Mouse (Mus musculus) embryonic facial prominence, embryonic 14.5 days (tissue): ENCODE results near the gene Sycn. TPM values are rescaled to one million over a fixed set of nuclear protein-coding genes. Genes with fewer than 3 reads are reported as not detected.

ENCODE experiments used
- ATAC-seq: fragments of 200-750 bp; cut with Nextera tagmentation; 2 replicates; pipeline ENCODE4 v1.8.0; 2017; ENCODE audit warnings: low read depth, moderate number of reproducible peaks, moderate TSS enrichment
- DNase-seq: peaks from one replicate; pipeline ENCODE4 v3.0.0-alpha.2; 2015; ENCODE audit warnings: low spot score
- H3K27ac ChIP-seq: fragments of 300-500 bp; sonication (generic); replicated peaks from 2 replicates; pipeline ENCODE4 v1.5.1; 2014; ENCODE audit warnings: low read depth, mild to moderate bottlenecking, low read length, moderate library complexity
- H3K27me3 ChIP-seq: fragments of 300-500 bp; sonication (generic); replicated peaks from 2 replicates; pipeline ENCODE4 v1.6.1; 2014; ENCODE audit warnings: low read length; ENCODE audit not compliant: control insufficient read depth, insufficient read depth
- H3K36me3 ChIP-seq: fragments of 300-500 bp; sonication (generic); 2 replicates; pipeline ENCODE4 v1.6.1; 2014; ENCODE audit warnings: low read length, mixed read lengths; ENCODE audit not compliant: control insufficient read depth, insufficient read depth
- H3K4me1 ChIP-seq: fragments of 300-500 bp; sonication (generic); 2 replicates; pipeline ENCODE4 v1.6.1; 2014; ENCODE audit warnings: antibody characterized with exemption, low read length; ENCODE audit not compliant: control insufficient read depth, insufficient read depth
- H3K4me2 ChIP-seq: fragments of 300-500 bp; sonication (generic); 2 replicates; pipeline ENCODE4 v1.6.1; 2014; ENCODE audit warnings: low read depth, mild to moderate bottlenecking, low read length, moderate library complexity, mixed read lengths
- H3K4me3 ChIP-seq: fragments of 300-500 bp; sonication (generic); 2 replicates; pipeline ENCODE4 v1.5.1; 2014; ENCODE audit warnings: low read depth, mild to moderate bottlenecking, low read length
- H3K9ac ChIP-seq: fragments of 300-500 bp; sonication (generic); 2 replicates; pipeline ENCODE4 v1.6.1; 2014; ENCODE audit warnings: low read depth, mild to moderate bottlenecking, low read length, moderate library complexity, mixed read lengths
- H3K9me3 ChIP-seq: fragments of 300-500 bp; sonication (generic); 2 replicates; pipeline ENCODE4 v1.6.1; 2016; ENCODE audit warnings: low read length; ENCODE audit not compliant: control insufficient read depth
- WGBS: fragments of 180-500 bp; shearing (Covaris S2); extraction: QIAGEN DNeasy Blood & Tissue Kit; methylation state at CpG from one replicate; pipeline ENCODE4 v1.1.7; 2014; 5-methylcytosine and 5-hydroxymethylcytosine counted together
- polyA plus RNA-seq: library from polyadenylated mRNA; unstranded; fragments of >200 nt; fragmentation: Nextera tagmentation; extraction: Ambion mirVana; gene quantifications from 2 replicates; pipeline ENCODE4 v1.2.1, GENCODE M21; 2014

Gene Sycn
- polyA plus RNA-seq, 1 experiment from 2014 or later, result not detected

- H3K27ac ChIP-seq, result no peak overlapping the region
- no peaks in the 10 kb centered on the region for H3K36me3 ChIP-seq
- H3K4me3 ChIP-seq, result no peak overlapping the region
- ATAC-seq (no peak), DNase-seq (no peak)
- no peaks in the 10 kb centered on the region for H3K9me3 ChIP-seq
- H3K4me2 ChIP-seq, result no peak overlapping the region
- H3K4me1 ChIP-seq, result peaks cover 28% of the 10 kb centered on the region
- 82% methylated on average over 11 of the region's 11 CpGs for WGBS
- no peak overlapping the region for H3K9ac ChIP-seq
- H3K27me3 ChIP-seq, result no peaks in the 10 kb centered on the region
These were observed 34.9 kb downstream of the Sycn start for GRCm38 (mm10) chr7:28575597-28575996.

GRCm38 (mm10) chr7:28576271-28576914 lies 35.7 kb downstream of the Sycn start:
- Histone ChIP-seq H3K36me3 (no peaks in the 10 kb centered on the region), H3K9me3 (no peaks in the 10 kb centered on the region), H3K4me3 (no peak overlapping the region), H3K4me1 (peaks cover 21% of the 10 kb centered on the region), H3K9ac (peak overlapping the region; percentile 7; the same call in 1 of the 2 replicates), H3K4me2 (no peak overlapping the region), H3K27me3 (no peaks in the 10 kb centered on the region), H3K27ac (0 out of 2 replicates have a peak overlapping the region, but pooled peaks have one; percentile 70)
- ATAC-seq, result peak; percentile 89
- DNase-seq, result peak; percentile 85
- WGBS, result 70% methylated on average over 5 of the region's 5 CpGs

GRCm38 (mm10) chr7:28577826-28578542 lies 37.3 kb downstream of the Sycn start:
- Histone ChIP-seq H3K27ac (peak overlapping the region; percentile 70; the same call in 1 of the 2 replicates), H3K4me3 (no peak overlapping the region), H3K9me3 (no peaks in the 10 kb centered on the region), H3K4me2 (no peak overlapping the region), H3K4me1 (peaks cover 21% of the 10 kb centered on the region), H3K36me3 (no peaks in the 10 kb centered on the region), H3K27me3 (no peaks in the 10 kb centered on the region), H3K9ac (no peak overlapping the region)
- DNase-seq, result peak; percentile 62
- WGBS, result 70% methylated on average over 9 of the region's 9 CpGs
- peak; percentile 51; the same call in 1 of the 2 replicates for ATAC-seq

- no peak for ATAC-seq
- WGBS, result 64% methylated on average over 5 of the region's 5 CpGs
- Histone ChIP-seq H3K27me3 (no peaks in the 10 kb centered on the region), H3K9ac (no peak overlapping the region), H3K27ac (0 out of 2 replicates have a peak overlapping the region, but pooled peaks have one; percentile 10), H3K36me3 (0 out of 2 replicates have a peak, but pooled peaks cover 2% of the 10 kb centered on the region), H3K4me3 (no peak overlapping the region), H3K4me1 (peaks cover 25% of the 10 kb centered on the region), H3K9me3 (no peaks in the 10 kb centered on the region), H3K4me2 (no peak overlapping the region)
- DNase-seq, result no peak
These were observed 37.9 kb downstream of the Sycn start for GRCm38 (mm10) chr7:28578543-28579053.

- ATAC-seq (no peak), DNase-seq (no peak)
- H3K9ac ChIP-seq, result no peak overlapping the region
- peaks cover 34% of the 10 kb centered on the region for H3K4me1 ChIP-seq
- H3K27ac ChIP-seq, result no peak overlapping the region
- no peak overlapping the region for H3K4me2 ChIP-seq
- H3K27me3 ChIP-seq, result no peaks in the 10 kb centered on the region
- WGBS, result 60% methylated on average over 5 of the region's 5 CpGs
- H3K9me3 ChIP-seq, result no peaks in the 10 kb centered on the region
- 0 out of 2 replicates have a peak, but pooled peaks cover 2% of the 10 kb centered on the region for H3K36me3 ChIP-seq
- no peak overlapping the region for H3K4me3 ChIP-seq
These were observed 39.1 kb downstream of the Sycn start for GRCm38 (mm10) chr7:28579826-28580225.

- Histone ChIP-seq H3K9me3 (no peaks in the 10 kb centered on the region), H3K36me3 (0 out of 2 replicates have a peak, but pooled peaks cover 2% of the 10 kb centered on the region), H3K27me3 (no peaks in the 10 kb centered on the region), H3K9ac (no peak overlapping the region), H3K4me2 (no peak overlapping the region), H3K4me3 (no peak overlapping the region), H3K4me1 (peaks cover 29% of the 10 kb centered on the region), H3K27ac (no peak overlapping the region)
- no peak for DNase-seq
- WGBS, result 70% methylated on average over 4 of the region's 4 CpGs
- ATAC-seq, result no peak
These were observed 41.0 kb downstream of the Sycn start for GRCm38 (mm10) chr7:28581721-28582120.

GRCm38 (mm10) chr7:28582841-28583240 lies 42.2 kb downstream of the Sycn start:
- ATAC-seq, result no peak
- no peak overlapping the region for H3K9ac ChIP-seq
- 0 out of 2 replicates have a peak, but pooled peaks cover 2% of the 10 kb centered on the region for H3K36me3 ChIP-seq
- H3K4me3 ChIP-seq, result no peak overlapping the region
- WGBS, result 76% methylated on average over 11 of the region's 11 CpGs
- peaks cover 29% of the 10 kb centered on the region for H3K4me1 ChIP-seq
- no peaks in the 10 kb centered on the region for H3K9me3 ChIP-seq
- no peaks in the 10 kb centered on the region for H3K27me3 ChIP-seq
- no peak overlapping the region for H3K4me2 ChIP-seq
- H3K27ac ChIP-seq, result no peak overlapping the region
- DNase-seq, result no peak

GRCm38 (mm10) chr7:28583570-28584344 lies 43.1 kb downstream of the Sycn start:
- 73% methylated on average over 8 of the region's 8 CpGs for WGBS
- Histone ChIP-seq H3K27me3 (no peaks in the 10 kb centered on the region), H3K9me3 (no peaks in the 10 kb centered on the region), H3K4me2 (no peak overlapping the region), H3K4me1 (peaks cover 37% of the 10 kb centered on the region), H3K4me3 (no peak overlapping the region), H3K9ac (no peak overlapping the region), H3K36me3 (0 out of 2 replicates have a peak, but pooled peaks cover 2% of the 10 kb centered on the region), H3K27ac (no peak overlapping the region)
- DNase-seq (no peak), ATAC-seq (no peak)
